Mouse (Mus musculus) G1E (cell line): ENCODE measurements at regions not wholly inside any gene's neighbourhood (a gene's known extent, or its start where the extent isn't known, plus 50 kb on each side); places are given as distances from the start of the nearest gene placed in this dataset.

Experiments used
- CTCF ChIP-seq: IDR thresholded peaks from 2 replicates; pipeline ENCODE4 v1.5.1; 2012; ENCODE audit warnings: low read depth, low read length, inconsistent platforms, mixed read lengths
- GATA1 ChIP-seq: IDR thresholded peaks from 2 replicates; pipeline ENCODE4 v1.6.1; 2012; ENCODE audit warnings: borderline replicate concordance, low read length, inconsistent platforms, mixed read lengths
- GATA2 ChIP-seq: IDR thresholded peaks from 2 replicates; pipeline ENCODE4 v1.6.1; 2012; ENCODE audit warnings: low read depth, low read length, inconsistent platforms, borderline replicate concordance
- POLR2AphosphoS5 ChIP-seq: IDR thresholded peaks from 2 replicates; pipeline ENCODE4 v1.6.1; 2012; ENCODE audit warnings: low read depth, low read length, inconsistent platforms; ENCODE audit not compliant: insufficient replicate concordance
- TAL1 ChIP-seq: conservative IDR thresholded peaks from 2 replicates; pipeline ENCODE4 v1.6.1; 2012; ENCODE audit warnings: low read depth, low read length, inconsistent platforms, mixed read lengths

GRCm38 (mm10) chr13:28883398-28883797 lies 70.1 kb downstream of the Sox4 start:
- TF ChIP-seq CTCF = no peak
- no peak for TF ChIP-seq GATA1
- TF ChIP-seq POLR2AphosphoS5 = no peak
- TF ChIP-seq TAL1 = no peak
- no peak for TF ChIP-seq GATA2
